Mouse (Mus musculus) large intestine, adult 2 months (tissue): Measurements from ENCODE around the gene Gga1. TPM values are rescaled to one million over a fixed set of nuclear protein-coding genes. Genes with fewer than 3 reads are reported as not detected.
A peak's percentile ranks its signal among the peaks of the same experiment; 100 is the strongest.
"Not testable (repeated sequence)": the region's sequence is repeated elsewhere in the genome, so short reads cannot be mapped to it uniquely, and the experiment has no call there.

ENCODE experiments used
- DNase-seq: peaks from one replicate; pipeline ENCODE4 v3.0.0-alpha.2; 2012; ENCODE audit warnings: low read depth, low spot score
- WGBS: fragments of 180-500 bp; shearing (Covaris S2); methylation state at CpG from one replicate; pipeline ENCODE4 v1.1.7; 2018; 5-methylcytosine and 5-hydroxymethylcytosine counted together
- polyA plus RNA-seq: library from polyadenylated mRNA; depleted of rRNA; stranded (reverse); fragments of >200 nt; gene quantifications from 2 replicates; pipeline ENCODE4 v1.2.3, GENCODE M21; 2012

Gga1 gene
- polyA plus RNA-seq, 1 experiment = 62.7 TPM

GRCm38 (mm10) chr15:78843581-78844469, 33.2 kb upstream of the Gga1 start:
- WGBS = 8% methylated on average over 21 of the region's 21 CpGs
- DNase-seq = no peak

- no peak for DNase-seq
- WGBS = 16% methylated on average over 9 of the region's 9 CpGs
These were observed 32.2 kb upstream of the Gga1 start for GRCm38 (mm10) chr15:78844791-78845190.

- 21% methylated on average over 11 of the region's 11 CpGs for WGBS
- DNase-seq = no peak
These were observed 31.7 kb upstream of the Gga1 start for GRCm38 (mm10) chr15:78845321-78845720.

- WGBS = 28% methylated on average over 8 of the region's 8 CpGs
- no peak for DNase-seq
These were observed 31.1 kb upstream of the Gga1 start for GRCm38 (mm10) chr15:78845867-78846266.

- DNase-seq = no peak
- WGBS = 47% methylated on average over 8 of the region's 8 CpGs
These were observed 30.6 kb upstream of the Gga1 start for GRCm38 (mm10) chr15:78846352-78846751.

- WGBS = 36% methylated on average over 7 of the region's 7 CpGs
- not testable (repeated sequence) for DNase-seq
These were observed 30.2 kb upstream of the Gga1 start for GRCm38 (mm10) chr15:78846805-78847204.

GRCm38 (mm10) chr15:78848467-78848866, 28.5 kb upstream of the Gga1 start:
- 13% methylated on average over 5 of the region's 5 CpGs for WGBS
- peak; percentile 78 for DNase-seq

- 74% methylated on average over 12 of the region's 12 CpGs for WGBS
These were observed 27.5 kb upstream of the Gga1 start for GRCm38 (mm10) chr15:78849485-78849884.

GRCm38 (mm10) chr15:78850059-78850824, 26.7 kb upstream of the Gga1 start:
- 36% methylated on average over 15 of the region's 15 CpGs for WGBS
- DNase-seq = no peak

More at GRCm38 (mm10) chr15:78849485-78849884, 27.5 kb upstream of the Gga1 start:
- DNase-seq = no peak

GRCm38 (mm10) chr15:78850944-78851343, 26.0 kb upstream of the Gga1 start:
- no peak for DNase-seq
- 41% methylated on average over 6 of the region's 6 CpGs for WGBS

GRCm38 (mm10) chr15:78851505-78852153, 25.4 kb upstream of the Gga1 start:
- DNase-seq = peak; percentile 94
- 7% methylated on average over 13 of the region's 13 CpGs for WGBS

GRCm38 (mm10) chr15:78855303-78855965, 21.6 kb upstream of the Gga1 start, which contains the start of gene Lgals2:
Gene Lgals2 (minus strand): TSS chr15:78855529.
- DNase-seq = no peak
- 31% methylated on average over 8 of the region's 8 CpGs for WGBS

- no peak for DNase-seq
- WGBS = 27% methylated on average over 7 of the region's 7 CpGs
These were observed 20.0 kb upstream of the Gga1 start for GRCm38 (mm10) chr15:78857009-78857408.

- DNase-seq = no peak
- WGBS = 41% methylated on average over 4 of the region's 4 CpGs
These were observed 17.7 kb upstream of the Gga1 start for GRCm38 (mm10) chr15:78859311-78859710.

- DNase-seq = no peak
- 22% methylated on average over 6 of the region's 6 CpGs for WGBS
These were observed 17.3 kb upstream of the Gga1 start for GRCm38 (mm10) chr15:78859714-78860113.

GRCm38 (mm10) chr15:78862280-78862679, 14.7 kb upstream of the Gga1 start:
- 83% methylated on average over 5 of the region's 5 CpGs for WGBS
- DNase-seq = no peak

GRCm38 (mm10) chr15:78863154-78863553, 13.8 kb upstream of the Gga1 start:
- no peak for DNase-seq
- WGBS = 44% methylated on average over 2 of the region's 2 CpGs

- no peak for DNase-seq
- WGBS = 35% methylated on average over 13 of the region's 13 CpGs
These were observed 13.1 kb upstream of the Gga1 start for GRCm38 (mm10) chr15:78863852-78864253.

- DNase-seq = no peak
- WGBS = 7% methylated on average over 9 of the region's 9 CpGs
These were observed 8.6 kb upstream of the Gga1 start for GRCm38 (mm10) chr15:78868398-78868797.

- WGBS = 11% methylated on average over 7 of the region's 7 CpGs
- DNase-seq = no peak
These were observed 8.2 kb upstream of the Gga1 start for GRCm38 (mm10) chr15:78868826-78869233.
